Mouse (Mus musculus) inflammation-experienced regulatory T-cells, adult 6 months (primary cell): ENCODE results near the gene Slk. TPM values are rescaled to one million over a fixed set of nuclear protein-coding genes. Genes with fewer than 3 reads are reported as not detected.

Experiments
- ATAC-seq: one replicate; pipeline ENCODE4 v1.8.0; 2017
- polyA plus RNA-seq, 3 experiments: library from polyadenylated mRNA; unstranded; fragments of 100-300 nt; shearing (Covaris generic); gene quantifications; one replicate each; pipeline ENCODE4 v1.2.1; 2017

The Slk gene
- 10 to 100 TPM; 15.1 to 18.3 (median 17.7) TPM for polyA plus RNA-seq

GRCm38 (mm10) chr19:47579225-47579787 is at the start of gene Slk:
TSS of gene Slk (plus strand) at chr19:47579678.
- peak; percentile 71 for ATAC-seq

GRCm38 (mm10) chr19:47531309-47531708 is 48.2 kb upstream of the Slk start:
- no peak for ATAC-seq

GRCm38 (mm10) chr19:47532449-47532848 is 47.0 kb upstream of the Slk start:
- ATAC-seq, result no peak

GRCm38 (mm10) chr19:47534131-47534530 is 45.3 kb upstream of the Slk start:
- ATAC-seq, result no peak

GRCm38 (mm10) chr19:47536521-47537299 is 42.8 kb upstream of the Slk start:
- peak; percentile 93 for ATAC-seq

GRCm38 (mm10) chr19:47537300-47537792 is 42.1 kb upstream of the Slk start, which contains the start of gene Stn1:
TSS of gene Stn1 (minus strand) at chr19:47537507.
- ATAC-seq, result peak; percentile 72

- no peak for ATAC-seq
Measured at GRCm38 (mm10) chr19:47537879-47538278, 41.6 kb upstream of the Slk start.

GRCm38 (mm10) chr19:47538801-47539200 is 40.7 kb upstream of the Slk start:
- ATAC-seq, result no peak

- no peak for ATAC-seq
Measured at GRCm38 (mm10) chr19:47542441-47542840, 37.0 kb upstream of the Slk start.

GRCm38 (mm10) chr19:47545055-47545454 is 34.4 kb upstream of the Slk start:
- no peak for ATAC-seq

GRCm38 (mm10) chr19:47545528-47545927 is 34.0 kb upstream of the Slk start:
- ATAC-seq, result no peak

- ATAC-seq, result no peak
Measured at GRCm38 (mm10) chr19:47548432-47549076, 30.9 kb upstream of the Slk start.

GRCm38 (mm10) chr19:47549174-47549573 is 30.3 kb upstream of the Slk start:
- no peak for ATAC-seq

- no peak for ATAC-seq
Measured at GRCm38 (mm10) chr19:47549584-47549983, 29.9 kb upstream of the Slk start.

- ATAC-seq, result no peak
Measured at GRCm38 (mm10) chr19:47559145-47559544, 20.3 kb upstream of the Slk start.

GRCm38 (mm10) chr19:47559751-47560512 is 19.5 kb upstream of the Slk start:
- ATAC-seq, result no peak

GRCm38 (mm10) chr19:47560544-47561161 is 18.8 kb upstream of the Slk start:
- no peak for ATAC-seq

- no peak for ATAC-seq
Measured at GRCm38 (mm10) chr19:47561996-47562441, 17.5 kb upstream of the Slk start.

GRCm38 (mm10) chr19:47563715-47564114 is 15.8 kb upstream of the Slk start:
- ATAC-seq, result no peak

GRCm38 (mm10) chr19:47565031-47565654 is 14.3 kb upstream of the Slk start:
- no peak for ATAC-seq

GRCm38 (mm10) chr19:47565994-47566393 is 13.5 kb upstream of the Slk start:
- ATAC-seq, result no peak

GRCm38 (mm10) chr19:47570042-47570441 is 9.4 kb upstream of the Slk start:
- no peak for ATAC-seq
